Mouse (Mus musculus): ENCODE measurements around the gene Rnf214.
"Not testable (repeated sequence)": the region's sequence is repeated elsewhere in the genome, so short reads cannot be mapped to it uniquely, and the experiment has no call there.

Rnf214 gene

GRCm38 (mm10) chr9:45850528-45851155 is 56.1 kb downstream of the Rnf214 start:
- DNase-seq (ENCODE audit: low spot score in 2 of 2) = no peak

- DNase-seq (ENCODE audit: low spot score in 2 of 2) = peak; percentile 66 to 73
Measured at GRCm38 (mm10) chr9:45849528-45850408, 56.9 kb downstream of the Rnf214 start.

- no peak for DNase-seq (ENCODE audit: low spot score in 2 of 2)
Measured at GRCm38 (mm10) chr9:45846891-45847460, 59.7 kb downstream of the Rnf214 start.

- not testable (repeated sequence) for DNase-seq (ENCODE audit: low spot score in 2 of 2)
Measured at GRCm38 (mm10) chr9:45846176-45846575, 60.5 kb downstream of the Rnf214 start.

- DNase-seq (ENCODE audit: low spot score in 2 of 2) = no peak
Measured at GRCm38 (mm10) chr9:45845541-45845940, 61.2 kb downstream of the Rnf214 start.

- DNase-seq (ENCODE audit: low spot score in 2 of 2) = no peak
Measured at GRCm38 (mm10) chr9:45843780-45844179, 62.9 kb downstream of the Rnf214 start.

- no peak for DNase-seq (ENCODE audit: low spot score in 2 of 2)
Measured at GRCm38 (mm10) chr9:45843007-45843406, 63.7 kb downstream of the Rnf214 start.

GRCm38 (mm10) chr9:45841458-45841857 is 65.3 kb downstream of the Rnf214 start:
- no peak for DNase-seq (ENCODE audit: low spot score in 2 of 2)

- DNase-seq (ENCODE audit: low spot score in 2 of 2) = no peak
Measured at GRCm38 (mm10) chr9:45840331-45840730, 66.4 kb downstream of the Rnf214 start.

- DNase-seq (ENCODE audit: low spot score in 2 of 2) = no peak
Measured at GRCm38 (mm10) chr9:45839982-45840300, 66.8 kb downstream of the Rnf214 start.

- no peak for DNase-seq (ENCODE audit: low spot score in 2 of 2)
Measured at GRCm38 (mm10) chr9:45839139-45839981, 67.4 kb downstream of the Rnf214 start.

GRCm38 (mm10) chr9:45838434-45839138 is 68.1 kb downstream of the Rnf214 start, which contains the start of gene Bace1:
Gene Bace1 (plus strand): TSS chr9:45838580.
- peak; percentile 77 to 82 for DNase-seq (ENCODE audit: low spot score in 2 of 2)

- DNase-seq (ENCODE audit: low spot score in 2 of 2) = no peak
Measured at GRCm38 (mm10) chr9:45838069-45838433, 68.7 kb downstream of the Rnf214 start.

GRCm38 (mm10) chr9:45833461-45833860 is 73.2 kb downstream of the Rnf214 start:
- DNase-seq (ENCODE audit: low spot score in 2 of 2) = no peak

- DNase-seq (ENCODE audit: low spot score in 2 of 2) = no peak
Measured at GRCm38 (mm10) chr9:45832898-45833297, 73.8 kb downstream of the Rnf214 start.

- DNase-seq (ENCODE audit: low spot score in 2 of 2) = no peak
Measured at GRCm38 (mm10) chr9:45829107-45829506, 77.6 kb downstream of the Rnf214 start.

- peak; percentile 84 for DNase-seq (ENCODE audit: low spot score in 2 of 2)
Measured at GRCm38 (mm10) chr9:45828291-45828963, 78.3 kb downstream of the Rnf214 start, which contains the start of gene Cep164. Gene Cep164 (minus strand): TSS chr9:45828691.

- no peak for DNase-seq (ENCODE audit: low spot score in 2 of 2)
Measured at GRCm38 (mm10) chr9:45827663-45828290, 78.9 kb downstream of the Rnf214 start.

- no peak for DNase-seq (ENCODE audit: low spot score in 2 of 2)
Measured at GRCm38 (mm10) chr9:45818406-45819011, 88.2 kb downstream of the Rnf214 start.

- DNase-seq (ENCODE audit: low spot score in 2 of 2) = no peak
Measured at GRCm38 (mm10) chr9:45815525-45815924, 91.2 kb downstream of the Rnf214 start.
